Mouse (Mus musculus) left cerebral cortex, postnatal 36 days (tissue): Measurements from ENCODE around the gene Olfr1367. TPM values are rescaled to one million over a fixed set of nuclear protein-coding genes. Genes with fewer than 3 reads are reported as not detected.
A peak's percentile ranks its signal among the peaks of the same experiment; 100 is the strongest.

Experiments used
- DNase-seq, 2 experiments: peaks; one replicate each; pipeline ENCODE4 v3.0.0; 2021 to 2022; ENCODE audit warnings: low spot score in 2 of 2, mixed read lengths in 1 of 2
- intact Hi-C: fragments of 180-260 bp; cut with DNase I; formaldehyde crosslinking; loops from one replicate; pipeline ENCODE4 v1.15.1; 2025
- total RNA-seq, 2 experiments: library from RNA; stranded (reverse); gene quantifications; 2 replicates each; pipeline ENCODE4 v1.2.3; 2021

Gene Olfr1367
- total RNA-seq = not detected

DNA sequence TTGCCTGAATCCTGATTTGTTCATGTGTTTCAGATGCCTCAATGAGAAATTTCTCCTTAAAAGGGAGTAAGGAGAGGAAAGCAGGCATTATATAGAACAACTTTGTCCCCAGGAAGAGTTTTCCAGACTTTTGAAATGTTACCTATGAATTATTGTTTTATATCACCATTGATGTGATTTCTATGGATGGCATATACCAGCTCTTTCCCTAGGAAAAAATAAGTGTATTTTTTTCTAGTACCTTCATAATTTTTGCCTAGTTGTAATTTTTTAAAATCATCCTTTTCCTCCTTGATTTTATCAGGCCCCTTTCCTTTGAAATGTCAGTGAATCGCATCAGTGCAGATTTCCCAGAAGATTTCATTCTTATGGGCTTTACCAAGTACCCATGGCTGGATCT lies at the start of gene Olfr1367:
Gene Olfr1367, plus strand, starts transcription at position 301 of the 400 bp plus-strand sequence.
- DNase-seq = no peak
- intact Hi-C loops = no loop called here

DNA sequence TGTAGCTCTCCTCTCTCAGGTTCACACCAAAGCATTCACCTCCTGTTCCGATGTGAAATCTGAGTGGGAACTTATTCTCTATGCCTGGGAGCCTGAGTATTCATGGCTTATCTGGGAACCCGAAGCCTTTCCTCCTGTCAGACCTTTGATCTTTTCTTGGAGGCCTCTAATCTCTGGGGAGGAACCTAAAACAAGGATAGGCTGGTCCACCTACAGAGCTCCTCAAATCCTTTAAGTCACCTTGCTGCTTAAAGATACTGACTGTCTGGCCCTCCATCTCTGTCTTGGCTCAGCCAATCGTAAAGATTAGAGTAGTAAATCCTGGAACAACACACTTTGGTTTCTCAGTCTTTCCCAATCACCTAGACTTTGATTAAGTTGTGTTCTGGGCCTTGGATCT lies 48.2 kb upstream of the Olfr1367 start:
- DNase-seq = no peak
- intact Hi-C loops = no loop called here

DNA sequence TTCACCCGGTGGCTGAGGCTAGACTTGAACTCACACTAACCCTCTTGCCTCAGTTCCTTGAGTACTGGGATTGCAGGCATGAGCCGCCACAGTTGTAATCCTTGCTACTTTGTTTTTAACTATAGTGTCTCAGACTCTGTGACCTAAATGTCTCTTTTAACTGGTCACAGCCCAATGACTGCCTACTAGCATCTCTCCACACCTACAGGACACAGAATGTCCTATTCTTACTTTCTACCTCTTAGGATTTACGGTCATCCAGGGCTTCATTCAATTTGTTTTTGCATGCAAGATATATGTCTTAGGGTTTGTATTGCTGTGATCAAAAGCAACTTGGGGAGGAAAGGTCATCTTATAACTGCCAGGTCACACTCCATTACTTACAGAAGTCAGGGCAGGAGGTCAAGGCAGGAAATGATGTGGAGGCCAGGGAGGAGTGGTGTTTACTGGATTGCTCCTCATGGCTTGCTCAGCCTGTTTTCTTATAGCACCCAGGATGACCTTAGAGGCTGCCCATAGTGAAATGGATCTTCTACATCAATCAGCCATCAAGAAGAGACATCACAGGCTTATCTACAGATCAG lies 42.1 kb upstream of the Olfr1367 start:
- no peak for DNase-seq
- intact Hi-C loops = no loop called here

DNA sequence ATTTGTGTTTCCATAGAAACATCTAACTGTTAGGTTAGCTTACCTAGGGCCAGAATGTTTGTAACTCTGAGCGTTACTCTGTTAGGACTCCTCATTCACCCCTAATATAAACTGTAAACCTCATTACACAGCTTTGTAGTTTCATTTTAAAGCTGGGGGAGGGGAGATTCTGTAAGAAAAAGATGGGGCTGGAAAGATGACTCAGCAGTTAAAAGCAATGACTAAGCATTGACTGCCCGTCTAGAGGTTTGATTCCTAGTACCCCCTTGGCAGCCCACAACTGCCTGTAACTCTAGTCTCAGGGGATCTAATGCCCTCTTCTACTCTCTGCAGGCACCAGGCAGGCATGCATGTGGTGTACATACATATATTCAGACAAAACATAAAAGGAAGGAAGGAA lies 36.9 kb upstream of the Olfr1367 start:
- DNase-seq = no peak
- intact Hi-C loops = no loop called here

DNA sequence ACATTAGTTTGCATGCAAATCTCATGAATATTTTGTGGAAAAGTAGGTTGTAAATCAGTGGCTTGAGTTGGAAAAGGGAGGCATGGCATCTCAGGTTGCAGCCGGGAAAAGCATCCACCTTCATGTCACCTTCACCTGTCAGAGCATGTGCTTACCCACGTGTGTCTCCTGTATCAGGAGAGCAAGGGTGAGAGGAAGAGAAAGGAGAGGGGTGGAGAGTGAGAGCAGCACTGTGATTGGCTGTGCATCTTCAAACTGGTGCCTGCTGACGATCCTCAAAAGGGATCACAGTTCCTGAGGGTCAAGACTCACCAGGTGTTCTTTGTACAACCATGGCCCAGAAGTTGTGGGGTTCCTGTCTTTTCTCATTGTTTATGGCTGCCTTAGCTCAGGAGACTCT lies 34.8 kb upstream of the Olfr1367 start, which contains the start of gene Gpx6:
Gene Gpx6, plus strand, starts transcription at position 200 of the 400 bp plus-strand sequence.
- DNase-seq = no peak
- intact Hi-C loops = no loop called here

DNA sequence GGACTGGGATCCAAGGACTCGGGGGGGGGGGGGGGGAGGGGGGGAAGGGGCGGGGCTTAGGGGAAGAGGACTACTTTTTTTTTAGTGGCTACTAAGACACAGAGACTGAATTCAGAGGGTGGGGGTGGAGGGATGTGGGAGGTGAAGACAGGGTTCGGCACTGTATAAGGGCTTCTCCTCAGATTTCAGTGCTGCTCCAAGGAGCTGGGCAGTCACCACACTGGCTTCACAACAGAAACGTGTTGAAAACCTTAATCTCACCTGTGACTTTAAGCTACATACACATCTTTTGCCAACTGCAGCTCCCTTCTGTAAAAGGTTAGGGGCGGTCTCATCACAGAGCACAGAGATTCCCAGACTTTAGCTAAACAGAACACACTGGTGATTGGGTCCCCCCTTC lies 33.9 kb upstream of the Olfr1367 start:
- intact Hi-C loops = no loop called here
- DNase-seq = no peak

DNA sequence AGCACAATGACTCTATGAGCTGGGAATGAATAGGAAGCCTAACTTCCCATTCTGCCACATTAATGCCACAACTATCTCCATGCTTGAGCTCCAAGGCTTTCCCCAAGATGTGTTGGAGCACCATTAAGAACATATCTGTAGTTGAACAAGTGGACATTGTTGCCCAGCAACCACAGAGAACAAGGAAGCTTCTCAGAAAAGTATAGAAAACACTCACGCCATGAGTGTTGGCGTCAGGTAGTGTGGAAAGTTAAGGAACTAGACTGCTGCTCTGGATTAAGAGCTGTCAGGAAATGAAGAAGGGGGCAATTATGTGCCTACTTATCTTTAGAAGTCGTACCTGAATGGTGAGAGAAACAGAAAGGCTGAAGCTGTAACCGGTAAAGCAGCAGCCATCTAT lies 32.8 kb upstream of the Olfr1367 start:
- intact Hi-C loops = no loop called here
- DNase-seq = no peak

DNA sequence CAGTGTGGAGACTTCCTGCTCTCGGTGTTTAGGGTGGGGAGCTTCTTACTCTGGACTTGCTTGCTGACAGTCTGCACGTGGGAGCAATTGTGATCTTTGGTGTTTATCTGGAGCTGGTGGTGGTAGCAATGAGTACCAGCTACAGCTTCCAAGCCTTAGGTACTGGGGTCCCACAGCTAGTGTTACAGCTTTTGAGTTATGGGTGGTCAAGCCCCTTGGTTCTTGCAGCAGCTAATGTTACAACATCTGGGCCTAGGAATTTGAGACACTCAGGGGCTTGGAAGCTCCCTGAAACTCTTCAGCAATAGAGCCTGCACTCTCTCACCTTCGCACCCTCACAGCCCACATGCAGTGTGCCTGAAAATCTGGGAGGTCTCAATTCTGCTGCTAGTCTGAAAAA lies 26.4 kb upstream of the Olfr1367 start:
- intact Hi-C loops = no loop called here
- DNase-seq = no peak

DNA sequence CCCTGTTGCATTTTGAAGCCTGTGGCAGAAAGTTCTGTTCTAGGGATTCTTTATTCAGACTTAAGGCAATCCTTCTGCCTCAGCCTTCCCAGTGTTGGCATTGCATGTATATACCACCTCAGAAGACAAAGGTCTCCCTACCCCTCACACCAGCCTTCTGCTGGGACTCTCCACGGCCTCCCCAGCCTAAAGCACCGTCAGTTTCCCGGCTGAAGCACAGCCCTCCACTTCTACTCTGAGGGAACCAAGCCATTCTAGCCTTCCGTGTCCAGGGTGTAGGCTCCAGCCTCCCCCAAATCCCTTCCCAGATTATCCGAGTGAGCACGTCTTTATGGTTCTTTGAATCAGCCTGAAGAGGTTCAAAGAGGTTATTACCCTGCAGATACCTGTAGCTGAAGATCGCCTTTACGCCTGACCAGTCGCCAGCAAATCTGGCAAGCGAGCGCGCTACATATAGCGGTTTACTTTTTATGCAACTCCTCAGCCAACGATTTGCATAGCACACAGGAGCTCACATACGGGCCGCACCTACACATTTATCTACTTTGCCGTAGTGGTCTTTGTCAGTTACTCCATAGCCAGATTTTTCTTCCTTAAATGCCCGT lies 24.7 kb upstream of the Olfr1367 start:
- intact Hi-C loops = no loop called here

DNA sequence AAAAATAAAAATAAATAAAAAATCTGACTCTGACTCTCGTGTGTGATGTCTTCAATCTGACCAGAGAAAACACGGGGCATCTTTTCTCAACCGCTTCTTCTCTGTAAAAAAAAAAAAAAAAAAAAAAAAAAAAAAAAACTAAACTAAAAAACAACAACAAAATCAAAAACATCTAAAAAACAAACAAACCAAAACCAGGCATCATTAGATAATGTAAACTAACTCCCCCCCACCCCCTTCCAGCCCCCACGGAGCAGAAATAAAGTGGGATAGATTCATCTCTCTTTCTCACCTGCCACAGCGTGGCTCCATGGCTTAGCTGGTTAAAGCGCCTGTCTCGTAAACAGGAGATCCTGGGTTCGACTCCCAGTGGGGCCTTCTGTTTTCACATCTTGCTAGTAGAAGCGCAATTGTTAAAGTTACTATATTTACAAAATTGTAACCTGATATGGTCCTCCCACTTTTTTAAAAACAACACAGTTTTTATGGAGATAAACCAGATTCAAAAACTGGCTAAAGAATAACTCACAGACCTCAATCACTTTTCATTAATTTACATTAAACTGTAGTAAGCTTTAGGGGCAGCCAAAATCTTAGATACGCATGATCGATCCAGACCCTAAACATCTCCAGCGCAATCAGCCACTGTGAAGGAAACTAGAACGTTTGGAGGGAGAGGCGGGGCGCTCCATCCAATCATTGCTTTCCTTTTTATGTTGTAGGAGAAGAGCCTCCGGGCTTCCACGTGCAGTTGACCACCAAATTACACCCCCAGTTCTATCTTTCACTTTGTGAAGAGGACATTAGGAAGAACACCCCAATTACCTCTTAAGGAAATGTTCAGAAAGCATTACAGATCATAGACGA lies 24.0 kb upstream of the Olfr1367 start:
- DNase-seq = peak; percentile 41 to 56
- intact Hi-C loops = no loop called here

More for the DNA sequence above, 24.7 kb upstream of the Olfr1367 start:
- DNase-seq = peak; percentile 18 to 19

DNA sequence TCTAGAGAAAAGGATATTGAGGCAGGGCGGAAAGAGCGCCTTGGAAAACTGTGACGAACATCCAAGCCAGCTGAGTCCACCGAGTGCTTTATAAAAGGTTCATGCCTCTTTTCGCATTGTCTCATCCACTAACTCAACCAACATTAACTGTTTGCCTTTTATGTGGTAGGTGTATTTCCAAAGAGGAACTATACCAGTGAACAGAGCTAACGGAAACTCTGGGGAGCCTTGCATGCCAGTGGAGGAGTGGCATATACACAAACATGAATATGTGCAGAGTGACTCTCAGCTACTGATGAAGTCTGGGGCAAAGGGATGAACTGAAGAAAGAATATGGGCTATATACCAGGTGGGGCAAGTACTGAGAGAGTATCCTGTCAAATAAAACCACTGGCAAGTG lies 23.3 kb upstream of the Olfr1367 start:
- DNase-seq = no peak
- intact Hi-C loops = no loop called here

DNA sequence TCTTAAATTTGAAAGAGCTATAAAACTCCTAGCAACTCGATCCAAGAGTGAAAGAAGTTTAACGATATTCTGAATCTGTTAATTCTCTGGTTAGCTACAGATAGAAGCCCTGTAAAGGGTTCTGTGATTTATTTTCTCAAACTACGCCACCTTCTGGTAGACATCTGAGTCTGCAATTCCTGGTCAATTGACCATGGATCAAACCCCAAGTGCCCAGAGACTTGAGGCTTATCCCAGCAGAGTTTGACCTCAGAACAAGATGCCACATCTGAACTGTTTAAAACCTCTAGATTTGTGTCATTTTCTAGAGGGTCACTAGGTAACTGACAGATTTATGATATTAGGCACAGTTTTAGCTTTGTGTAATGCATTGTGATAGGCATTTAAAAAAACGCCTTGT lies 20.5 kb upstream of the Olfr1367 start:
- intact Hi-C loops = loop anchor here (1.0 to 5.0 kb wide), 3 partner anchors 52 to 154 kb away; no protein-coding TSS in a partner anchor
- DNase-seq = no peak

DNA sequence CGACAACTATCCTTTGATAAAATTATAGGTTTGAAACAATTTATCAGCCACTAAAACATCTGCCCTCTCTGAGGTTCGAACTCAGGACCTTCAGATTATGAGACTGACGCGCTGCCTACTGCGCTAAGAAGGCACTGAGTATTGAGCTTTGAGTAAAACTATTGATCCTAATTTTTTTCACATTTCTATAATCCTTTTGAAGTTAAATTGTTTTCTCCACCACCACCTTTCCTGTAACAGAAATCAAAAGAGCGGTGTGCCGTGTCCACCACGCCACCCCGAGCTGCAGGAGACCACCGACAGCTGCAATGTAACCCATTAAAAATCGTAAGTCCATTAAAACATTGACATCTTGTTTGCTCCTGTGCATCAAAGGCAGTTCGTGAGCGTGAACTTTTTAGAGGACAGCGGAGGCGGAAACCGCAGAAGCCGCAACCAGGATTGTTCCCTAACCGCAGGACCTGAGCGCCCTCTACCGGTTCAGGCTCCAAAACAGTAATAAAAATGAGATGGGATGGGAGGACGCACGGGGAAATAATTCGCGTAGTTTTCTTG lies 20.0 kb upstream of the Olfr1367 start:
- peak; percentile 72 to 81 for DNase-seq
- intact Hi-C loops = loop anchor here (1.0 to 5.0 kb wide), 4 partner anchors 52 to 154 kb away; no protein-coding TSS in a partner anchor

DNA sequence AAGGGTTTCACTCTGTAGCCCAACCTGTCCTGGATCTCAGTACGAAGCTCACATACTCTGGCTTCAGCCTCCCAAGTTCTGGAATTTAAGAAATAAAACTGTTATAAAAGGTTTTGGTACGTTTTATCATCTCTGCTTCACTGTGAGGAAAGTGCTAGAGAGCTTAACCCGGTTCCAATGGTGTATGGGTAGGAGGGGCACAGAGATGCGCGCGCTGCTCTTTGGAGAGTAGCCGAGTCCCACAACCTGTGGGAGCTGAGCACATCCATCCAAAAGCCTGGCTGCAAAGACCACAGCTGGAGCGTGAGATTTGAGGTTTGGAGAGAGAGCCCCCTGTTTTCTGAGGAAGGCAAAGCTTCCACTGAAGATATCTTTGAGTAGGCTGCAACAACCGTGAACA lies 19.3 kb upstream of the Olfr1367 start:
- peak; percentile 5 to 14 for DNase-seq
- intact Hi-C loops = loop anchor here (1.0 to 5.0 kb wide), 3 partner anchors 95 to 155 kb away; no protein-coding TSS in a partner anchor

DNA sequence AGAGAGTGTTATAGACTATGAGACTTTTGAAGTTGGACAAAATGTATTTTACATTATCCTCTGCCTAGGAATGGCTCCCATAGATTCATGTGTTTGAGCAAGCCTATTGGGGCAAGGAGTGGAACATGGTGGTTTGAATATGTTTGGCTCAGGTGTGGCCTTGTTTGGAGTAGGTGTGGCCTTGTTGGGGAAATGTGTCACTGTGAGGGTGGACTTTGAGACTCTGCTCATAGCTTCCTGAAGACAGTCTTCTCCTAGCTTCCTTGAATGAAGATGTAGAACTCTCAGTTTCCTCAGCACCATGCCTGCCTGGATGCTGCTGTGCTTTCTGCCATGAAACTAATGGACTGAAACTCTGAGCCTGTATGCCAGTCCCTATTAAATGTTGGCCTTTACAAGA lies 3.9 kb downstream of the Olfr1367 start:
- intact Hi-C loops = no loop called here
- DNase-seq = no peak

DNA sequence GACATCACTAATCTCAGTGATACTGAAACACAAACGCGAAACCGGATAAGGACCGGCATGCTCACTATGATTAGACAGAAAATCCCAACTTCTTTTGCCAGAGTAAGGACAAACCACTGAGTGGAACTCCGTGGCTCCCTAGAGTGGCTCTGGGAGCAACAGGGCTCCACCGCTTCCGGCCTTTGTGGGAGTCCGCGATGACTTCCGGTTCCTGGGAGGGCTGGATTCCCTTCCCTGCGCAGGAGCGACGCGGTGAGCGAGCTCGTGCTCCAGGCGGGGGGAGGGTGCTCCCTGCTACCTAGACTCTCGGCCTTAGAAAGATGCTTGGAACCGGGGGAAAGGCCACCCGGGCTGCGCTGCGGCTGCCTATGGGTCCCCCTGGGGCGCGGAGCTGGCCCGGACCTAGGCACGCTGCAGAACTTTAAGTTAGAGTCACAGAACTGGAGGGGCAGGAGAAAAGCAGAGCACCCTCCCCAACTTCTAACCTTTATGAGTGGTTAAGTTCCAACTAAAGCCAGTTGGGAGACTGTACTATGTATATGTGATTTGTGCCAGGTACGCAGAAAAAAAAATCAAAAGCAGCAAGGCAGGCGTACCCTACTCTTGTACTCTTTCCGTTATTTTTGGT lies 16.0 kb downstream of the Olfr1367 start, which contains the start of gene Zscan12:
Gene Zscan12, plus strand, starts transcription at position 200 of the 628 bp plus-strand sequence.
- intact Hi-C loops = loop anchor here (1.0 to 2.0 kb wide), 3 partner anchors 40 to 90 kb away; partner anchors contain the start of genes Zkscan3 and Zscan26
- peak; percentile 89 to 90 for DNase-seq

DNA sequence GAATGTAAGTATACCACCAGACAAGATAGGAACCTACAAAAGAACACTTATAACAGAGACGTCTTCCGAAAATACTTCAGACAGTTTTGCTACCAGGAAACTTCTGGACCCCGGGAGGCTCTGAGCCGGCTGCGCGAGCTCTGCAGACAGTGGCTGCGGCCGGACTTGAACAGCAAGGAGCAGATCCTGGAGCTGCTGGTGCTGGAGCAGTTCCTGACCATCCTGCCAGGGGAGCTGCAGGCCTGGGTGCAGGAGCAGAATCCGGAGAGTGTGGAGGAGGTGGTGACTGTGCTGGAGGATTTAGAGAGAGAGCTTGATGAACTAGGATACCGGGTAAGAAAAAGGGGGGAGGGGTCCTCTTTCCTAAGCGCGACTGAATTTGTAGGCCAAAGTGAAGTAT lies 17.0 kb downstream of the Olfr1367 start:
- peak in 1 of 2 experiments; percentile 7 for DNase-seq
- intact Hi-C loops = loop anchor here (1.0 to 2.0 kb wide), 2 partner anchors 44 to 89 kb away; partner anchors contain the start of gene Zscan26

DNA sequence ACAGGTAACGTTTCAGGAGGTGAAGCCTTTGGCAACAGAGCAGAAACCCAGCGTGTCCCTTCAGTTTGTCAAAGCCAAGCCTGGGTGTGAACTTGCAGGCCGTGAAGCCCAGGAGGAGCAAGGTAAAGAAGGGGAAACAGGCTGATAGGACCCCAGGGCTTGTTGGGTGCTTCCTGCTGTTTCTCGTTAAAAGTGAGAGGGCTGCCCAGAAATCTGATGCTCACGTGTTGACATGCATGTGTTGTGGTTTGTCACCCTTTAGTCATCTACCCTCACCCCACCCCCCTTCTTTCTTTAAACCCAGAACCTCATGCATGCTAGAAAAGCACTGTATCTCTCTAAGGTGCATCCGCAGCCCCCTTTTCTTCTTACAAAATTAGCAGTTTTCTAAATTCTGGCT lies 19.9 kb downstream of the Olfr1367 start:
- DNase-seq = no peak
- intact Hi-C loops = no loop called here

DNA sequence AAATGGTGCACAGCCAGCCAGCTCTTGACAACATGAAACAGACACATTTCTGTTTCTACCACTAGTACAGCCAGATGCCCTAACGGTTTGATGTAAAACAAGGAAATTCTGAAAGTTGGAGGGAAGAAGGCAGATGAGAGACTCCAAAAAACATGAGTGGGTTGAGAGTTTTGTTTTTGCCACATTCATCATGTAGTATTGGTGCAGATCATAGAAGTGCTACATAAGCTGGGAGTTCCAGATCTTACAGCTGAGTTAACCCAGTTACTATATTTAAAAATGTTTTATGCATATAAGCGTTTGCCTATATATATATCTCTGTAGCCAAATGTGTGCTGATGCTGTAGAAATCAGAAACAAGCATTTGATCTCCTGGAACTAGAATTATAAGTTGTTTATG lies 26.0 kb downstream of the Olfr1367 start:
- intact Hi-C loops = no loop called here
- no peak for DNase-seq
